18 mouse cellular contexts compared by ENCODE assay signal in the genomic region with DNA sequence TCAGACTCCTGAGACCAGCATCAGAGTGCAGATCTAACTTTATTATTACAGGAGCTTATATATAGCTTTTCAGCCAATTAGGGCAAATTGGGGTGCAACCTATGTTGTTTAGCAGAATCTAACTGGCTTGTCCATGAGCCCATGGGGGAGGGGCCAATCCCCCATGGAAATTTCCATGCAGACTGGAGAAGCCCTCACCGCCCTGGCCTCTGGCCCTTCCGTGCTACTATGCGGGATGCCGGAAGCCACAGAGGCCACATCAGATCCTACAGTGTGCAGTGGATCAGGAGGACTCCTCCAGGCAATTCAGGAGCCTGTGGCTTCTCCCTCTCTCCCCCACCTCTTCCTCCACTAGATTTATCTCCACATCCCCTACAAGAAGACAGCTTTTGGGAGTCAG. TPM values are rescaled to one million over a fixed set of nuclear protein-coding genes. Genes with fewer than 3 reads are reported as not detected.
DNase-seq lines count a peak whose midpoint lies in the region; ATAC-seq and TF ChIP-seq lines count a peak whose summit lies in the region.
"Had no signal": no experiment of that assay in that cellular context is flagged by ENCODE, and none has a peak within 500 bp of the region (broad histone marks: within the 10 kb centered on the region; RNA-seq: fewer than 3 reads in every experiment).

No protein-coding gene starts in this region.

- no peaks in the 10 kb centered on the region for H3K36me3 ChIP-seq in heart, embryonic 16.5 days (ENCODE audit: control insufficient read depth, insufficient read depth)
- H3K36me3 ChIP-seq in kidney, postnatal 0 days (ENCODE audit: insufficient read depth, low read length) = no peaks in the 10 kb centered on the region
- H3K36me3 ChIP-seq: heart, embryonic 15.5 days; limb, embryonic 12.5 days; midbrain, embryonic 10.5 days; neural tube, embryonic 13.5 days; stomach, embryonic 15.5 days had no signal

- H3K27ac ChIP-seq in heart, embryonic 16.5 days (ENCODE audit: low read length) = 0 out of 2 replicates have a peak overlapping the region, but pooled peaks have one; percentile 27
- H3K27ac ChIP-seq in kidney, postnatal 0 days = no peak overlapping the region; the same call in 1 of the 2 replicates
- H3K27ac ChIP-seq: heart, embryonic 15.5 days; limb, embryonic 12.5 days; midbrain, embryonic 10.5 days; neural tube, embryonic 13.5 days; stomach, embryonic 15.5 days had no signal

- H3K9me3 ChIP-seq in heart, embryonic 16.5 days (replicated peaks; ENCODE audit: control insufficient read depth, low read length) = no peaks in the 10 kb centered on the region
- no peaks in the 10 kb centered on the region for H3K9me3 ChIP-seq in kidney, postnatal 0 days (replicated peaks; ENCODE audit: low read length)
- H3K9me3 ChIP-seq: heart, embryonic 15.5 days; limb, embryonic 12.5 days; midbrain, embryonic 10.5 days; neural tube, embryonic 13.5 days; stomach, embryonic 15.5 days had no signal

- DNase-seq in heart, adult 9 months (ENCODE audit: low spot score in 2 of 2) = no peak
- DNase-seq in 3134 (ENCODE audit: extremely low read depth, insufficient read length, low spot score) (peak; percentile 71), ES-CJ7 (ENCODE audit: low read depth, low spot score) (peak; percentile 63)
- peak; percentile 53 for DNase-seq in kidney, postnatal 0 days (ENCODE audit: low spot score)
- DNase-seq in embryo, embryonic 9.5 days (ENCODE audit: extremely low spot score) = no peak
- DNase-seq in cerebellum, adult 8-10 months = no peak
- DNase-seq: layer of hippocampus, postnatal 36 days; lung, adult 2 months; thymus, postnatal 4 days had no signal

- WGBS in heart, embryonic 16.5 days = 48% methylated on average over 4 of the region's 4 CpGs
- WGBS in kidney, postnatal 0 days = 39% methylated on average over 4 of the region's 4 CpGs

- ATAC-seq in heart, embryonic 16.5 days (replicated peaks; ENCODE audit: extremely low read depth, insufficient read depth, low FRiP score) = no peak
- ATAC-seq in kidney, postnatal 0 days (replicated peaks; ENCODE audit: low FRiP score, low read depth) = no peak
- ATAC-seq: inflammation-experienced regulatory T-cells, adult 6 months had no signal

- no peak overlapping the region for H3K9ac ChIP-seq in heart, embryonic 16.5 days (ENCODE audit: low read length)
- no peak overlapping the region for H3K9ac ChIP-seq in kidney, postnatal 0 days (ENCODE audit: low read depth, low read length)
- H3K9ac ChIP-seq: heart, embryonic 15.5 days; limb, embryonic 12.5 days; neural tube, embryonic 13.5 days; stomach, embryonic 15.5 days had no signal

- H3K4me2 ChIP-seq in heart, embryonic 16.5 days (ENCODE audit: low read depth, low read length) = no peak overlapping the region
- no peak overlapping the region for H3K4me2 ChIP-seq in kidney, postnatal 0 days (ENCODE audit: low read length)
- H3K4me2 ChIP-seq: heart, embryonic 15.5 days; limb, embryonic 12.5 days; neural tube, embryonic 13.5 days; stomach, embryonic 15.5 days had no signal

- no peak for TF ChIP-seq CTCF in kidney, postnatal 0 days (IDR thresholded peaks at IDR 0.05; ENCODE audit: low read depth)

- peaks cover 20% of the 10 kb centered on the region for H3K4me1 ChIP-seq in heart, embryonic 16.5 days (ENCODE audit: control insufficient read depth, insufficient read depth, low read length)
- peaks cover 14% of the 10 kb centered on the region for H3K4me1 ChIP-seq in kidney, postnatal 0 days (replicated peaks; ENCODE audit: insufficient read depth, low read length)

- no peaks in the 10 kb centered on the region for H3K27me3 ChIP-seq in heart, embryonic 16.5 days (ENCODE audit: control insufficient read depth, insufficient read depth, low read length)
- no peaks in the 10 kb centered on the region for H3K27me3 ChIP-seq in kidney, postnatal 0 days (ENCODE audit: insufficient read depth, low read length)
- H3K27me3 ChIP-seq: CH12.LX; heart, embryonic 15.5 days; limb, embryonic 12.5 days; neural tube, embryonic 13.5 days; stomach, embryonic 15.5 days had no signal

- H3K4me3 ChIP-seq in heart, embryonic 16.5 days (ENCODE audit: low read length) = no peak overlapping the region
- no peak overlapping the region for H3K4me3 ChIP-seq in kidney, postnatal 0 days (replicated peaks; ENCODE audit: low read depth, low read length)
- H3K4me3 ChIP-seq: erythroblast, embryonic 14.5 days; heart, embryonic 15.5 days; limb, embryonic 12.5 days; midbrain, embryonic 10.5 days; neural tube, embryonic 13.5 days; stomach, embryonic 15.5 days had no signal

RNA-seq across cellular contexts. Expression of a gene that starts 7.1 kb away (rescaled TPM):
- 11.8 and 29.2 TPM in 2 replicates for polyA plus RNA-seq in heart, embryonic 16.5 days (2015; fragmentation: Nextera tagmentation; extraction: Ambion mirVana)
- 53.4 and 62.1 TPM in 2 replicates for polyA plus RNA-seq in kidney, postnatal 0 days (2015; fragmentation: Nextera tagmentation; extraction: Ambion mirVana)

RNA-seq across cellular contexts. Expression of a gene that starts 7.2 kb away (rescaled TPM):
- 261 and 264 TPM in 2 replicates for polyA plus RNA-seq in heart, embryonic 16.5 days (2015; fragmentation: Nextera tagmentation; extraction: Ambion mirVana)
- polyA plus RNA-seq in kidney, postnatal 0 days (2015; fragmentation: Nextera tagmentation; extraction: Ambion mirVana) = 326 and 333 TPM in 2 replicates

RNA-seq across cellular contexts. Expression of a gene that starts 20.6 kb away (rescaled TPM):
- polyA plus RNA-seq in heart, embryonic 16.5 days (2015; fragmentation: Nextera tagmentation; extraction: Ambion mirVana) = 1.5 and 2.3 TPM in 2 replicates
- 8.5 and 9.6 TPM in 2 replicates for polyA plus RNA-seq in kidney, postnatal 0 days (2015; fragmentation: Nextera tagmentation; extraction: Ambion mirVana)
- polyA plus RNA-seq: erythroblast, embryonic 14.5 days; inflammation-experienced regulatory T-cells, adult 6 months had no signal

RNA-seq across cellular contexts. Expression of a gene that starts 43.6 kb away (rescaled TPM):
- 9.4 and 9.6 TPM in 2 replicates for polyA plus RNA-seq in heart, embryonic 16.5 days (2015; fragmentation: Nextera tagmentation; extraction: Ambion mirVana)
- polyA plus RNA-seq in kidney, postnatal 0 days (2015; fragmentation: Nextera tagmentation; extraction: Ambion mirVana) = 20.8 and 22.9 TPM in 2 replicates

Comparison
In these comparisons a context has a peak if more than half of its experiments do, and no peak if none do; other contexts are left out.
1. DNase-seq: peak in 3134 (single experiment), ES-CJ7 (single experiment) and kidney, postnatal 0 days (single experiment); none in heart, adult 9 months (0 of 2), embryo, embryonic 9.5 days (single experiment) and cerebellum, adult 8-10 months (single experiment).